Mouse (Mus musculus) olfactory bulb, adult 2 months (tissue): ENCODE results near the gene Frmd6.

Experiments
- CTCF ChIP-seq: fragments of 200-500 bp; IDR thresholded peaks from 2 replicates; pipeline ENCODE4 v1.5.1; 2012; ENCODE audit warnings: low read depth, mild to moderate bottlenecking, low read length, moderate library complexity; ENCODE audit not compliant: insufficient read depth
- POLR2A ChIP-seq: fragments of 200-500 bp; IDR thresholded peaks from 2 replicates; pipeline ENCODE4 v1.6.1; 2012; ENCODE audit warnings: mild to moderate bottlenecking, low read depth, low read length, moderate library complexity; ENCODE audit not compliant: insufficient read depth

DNA sequence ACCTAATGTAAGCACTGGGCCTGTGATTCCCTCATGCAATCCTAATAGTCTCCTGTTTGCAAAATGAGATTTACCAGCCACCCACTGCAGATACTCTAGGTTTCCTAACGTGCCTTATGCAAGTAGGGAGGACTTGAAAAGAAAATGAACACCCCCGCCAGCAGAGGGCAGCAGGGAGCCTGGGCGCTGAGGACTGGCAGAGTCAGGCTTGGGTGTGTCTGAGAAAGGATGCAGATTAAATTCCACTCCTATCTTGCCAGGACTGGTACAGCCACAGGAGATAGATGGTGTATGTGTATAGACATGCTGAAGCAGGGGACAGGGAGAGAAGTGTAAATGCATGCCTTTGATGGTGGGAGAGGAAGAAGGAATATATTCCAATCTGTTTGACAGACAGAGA is 88.1 kb downstream of the Frmd6 start:
- TF ChIP-seq CTCF (0 out of 2 replicates have a peak, but pooled peaks have one; percentile 24), POLR2A (no peak)
